Mouse (Mus musculus) thymus, postnatal 4 days (tissue): ENCODE results near the gene 1810024B03Rik.

ENCODE experiments used
- DNase-seq: peaks from one replicate; pipeline ENCODE4 v3.0.0; 2021

1810024B03Rik gene

GRCm38 (mm10) chr2:127166261-127166660, 41.8 kb downstream of the 1810024B03Rik start:
- peak; percentile 10 for DNase-seq

DNA sequence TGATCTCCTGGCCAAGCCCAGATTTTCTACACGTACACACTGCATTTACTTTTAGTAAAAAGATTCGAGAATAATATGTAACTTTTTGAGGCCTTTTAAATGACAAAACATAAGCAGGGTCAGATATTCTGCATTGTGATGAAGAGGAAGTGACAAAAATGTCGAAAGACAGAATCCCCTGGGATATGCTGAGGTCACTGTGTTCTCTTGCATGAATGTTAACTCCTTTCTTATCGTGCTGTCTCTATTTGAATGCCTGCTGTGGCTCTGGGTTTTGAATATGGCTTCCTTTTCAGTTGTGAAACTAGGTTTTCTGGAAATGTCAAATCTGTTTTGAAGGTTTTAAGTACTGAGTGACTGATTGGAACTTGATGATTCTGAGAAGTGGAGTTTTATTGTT, 42.4 kb downstream of the 1810024B03Rik start:
- DNase-seq: no peak

DNA sequence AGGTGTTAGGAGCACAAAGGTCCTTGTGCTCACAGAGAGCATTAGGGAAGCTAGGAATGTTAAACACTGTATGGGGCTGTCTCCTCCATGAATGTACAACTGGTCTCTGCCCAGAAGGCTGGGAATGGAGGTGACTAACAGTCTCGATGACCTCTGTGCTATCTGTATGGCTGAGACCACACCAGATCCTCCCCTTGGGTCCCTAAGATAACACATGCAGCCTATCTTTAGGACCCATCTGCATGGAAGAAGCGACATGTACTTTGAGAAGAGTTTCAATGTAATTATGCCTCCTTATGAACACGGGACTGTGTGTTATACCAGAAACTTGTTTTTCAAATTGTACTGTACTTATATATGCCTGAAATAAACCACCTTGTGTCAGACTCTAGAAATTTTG, 62.4 kb downstream of the 1810024B03Rik start:
- DNase-seq: no peak

DNA sequence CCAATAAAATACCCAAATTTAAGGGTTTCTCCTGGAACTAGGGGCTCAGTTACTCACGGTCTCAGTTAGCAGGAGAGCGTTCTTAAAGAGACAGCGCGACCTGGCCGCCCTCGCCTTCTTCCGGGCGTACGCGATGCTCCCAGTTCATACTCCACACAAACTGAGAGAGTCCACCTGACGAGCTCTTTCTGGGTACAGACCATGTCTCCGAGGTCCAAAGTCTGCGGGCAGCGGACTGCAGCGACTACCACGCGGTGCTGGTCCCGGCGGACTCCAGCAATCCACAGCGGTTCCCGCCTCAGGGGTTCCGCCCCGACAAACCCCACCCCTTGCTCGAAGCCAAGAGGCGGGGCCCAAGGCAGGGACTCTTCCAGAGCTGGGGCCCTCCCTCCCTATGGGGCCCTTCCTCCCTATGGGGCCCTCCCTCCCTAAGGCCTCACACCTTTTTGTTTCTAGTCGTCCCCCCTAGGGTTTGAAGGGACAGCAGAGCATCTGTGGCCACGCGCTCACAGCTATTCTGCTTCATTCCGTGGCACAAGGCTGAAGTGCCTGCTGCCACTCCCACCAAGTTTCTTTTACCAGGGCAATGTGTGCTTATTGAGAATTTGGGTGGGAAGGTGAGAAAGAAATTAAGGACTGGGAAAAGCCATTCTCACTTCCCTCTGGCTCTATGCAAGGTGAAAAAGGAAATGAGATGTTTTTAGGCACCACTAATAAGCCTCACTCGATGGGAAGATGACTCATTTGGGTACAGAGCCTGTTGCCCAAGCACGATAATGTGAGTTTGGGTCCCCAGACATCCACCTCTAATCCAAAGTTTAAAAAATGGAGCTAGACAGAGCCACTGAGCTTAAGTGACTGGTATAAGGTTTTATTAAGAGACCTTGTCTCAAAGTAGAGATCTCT, 64.7 kb downstream of the 1810024B03Rik start, which contains the start of gene Itpripl1:
Gene Itpripl1, minus strand, starts transcription at position 285 of the 906 bp plus-strand sequence.
- peak; percentile 79 for DNase-seq

GRCm38 (mm10) chr2:127142577-127143157, 65.4 kb downstream of the 1810024B03Rik start:
- peak; percentile 21 for DNase-seq

- DNase-seq: no peak
These were observed 66.0 kb downstream of the 1810024B03Rik start for GRCm38 (mm10) chr2:127142031-127142430.

DNA sequence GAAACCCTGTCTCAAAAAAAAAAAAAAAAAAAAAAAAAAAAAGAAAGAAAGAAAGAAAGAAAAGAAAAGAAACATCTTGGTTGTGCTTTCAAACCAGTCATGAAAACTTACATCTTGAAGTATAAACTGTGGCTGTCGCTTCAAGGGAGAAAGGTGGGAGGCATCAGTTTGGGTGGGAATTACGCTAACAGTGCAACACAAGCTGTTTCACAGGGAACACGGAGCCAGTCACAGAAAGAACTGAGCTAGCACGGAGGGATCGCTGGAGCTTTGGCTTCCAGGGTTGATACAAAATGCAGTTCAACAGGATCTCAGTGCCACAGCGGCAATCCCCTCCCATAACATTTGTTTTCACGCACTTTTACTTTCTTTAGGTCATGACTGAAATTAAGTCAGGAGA, 68.1 kb downstream of the 1810024B03Rik start:
- DNase-seq: no peak

DNA sequence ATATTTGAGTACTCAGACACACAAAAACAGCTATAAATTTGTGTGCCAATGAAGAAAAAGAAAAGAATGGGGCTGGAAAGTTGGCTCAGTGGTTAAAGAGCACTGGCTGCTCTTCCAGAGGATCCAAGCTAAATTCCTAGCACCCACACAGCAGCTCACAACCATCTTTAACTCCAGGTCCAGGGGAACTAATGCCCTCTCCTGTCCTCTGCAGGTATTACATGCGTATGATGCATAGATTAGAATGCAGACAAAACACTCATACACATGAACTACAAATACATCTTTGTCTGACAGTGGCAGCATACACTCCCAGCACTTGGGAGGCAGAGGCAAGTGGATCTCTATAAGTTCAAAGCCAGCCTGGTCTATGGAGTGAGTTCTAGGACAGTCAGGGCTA, 68.5 kb downstream of the 1810024B03Rik start:
- DNase-seq: no peak

DNA sequence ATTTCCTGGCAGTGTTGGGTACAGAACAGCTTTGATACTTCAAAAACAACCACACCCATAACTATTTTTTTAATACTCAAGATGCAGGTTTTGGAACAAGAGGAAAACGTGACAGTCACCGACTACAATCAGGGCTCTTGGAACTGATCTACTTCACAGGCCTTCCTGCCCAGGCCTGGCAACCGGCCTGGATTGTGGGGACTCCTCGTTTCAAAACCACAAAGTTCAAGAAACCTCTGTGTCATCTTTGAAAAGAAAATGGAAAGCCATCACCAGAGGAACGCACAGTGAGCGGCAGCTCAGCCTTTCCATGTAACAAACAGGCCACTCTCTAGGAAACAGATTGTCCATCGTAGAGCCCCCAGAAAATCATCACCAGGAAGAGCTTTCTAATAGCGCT, 69.0 kb downstream of the 1810024B03Rik start:
- no peak for DNase-seq

GRCm38 (mm10) chr2:127138449-127138848, 69.6 kb downstream of the 1810024B03Rik start:
- no peak for DNase-seq

DNA sequence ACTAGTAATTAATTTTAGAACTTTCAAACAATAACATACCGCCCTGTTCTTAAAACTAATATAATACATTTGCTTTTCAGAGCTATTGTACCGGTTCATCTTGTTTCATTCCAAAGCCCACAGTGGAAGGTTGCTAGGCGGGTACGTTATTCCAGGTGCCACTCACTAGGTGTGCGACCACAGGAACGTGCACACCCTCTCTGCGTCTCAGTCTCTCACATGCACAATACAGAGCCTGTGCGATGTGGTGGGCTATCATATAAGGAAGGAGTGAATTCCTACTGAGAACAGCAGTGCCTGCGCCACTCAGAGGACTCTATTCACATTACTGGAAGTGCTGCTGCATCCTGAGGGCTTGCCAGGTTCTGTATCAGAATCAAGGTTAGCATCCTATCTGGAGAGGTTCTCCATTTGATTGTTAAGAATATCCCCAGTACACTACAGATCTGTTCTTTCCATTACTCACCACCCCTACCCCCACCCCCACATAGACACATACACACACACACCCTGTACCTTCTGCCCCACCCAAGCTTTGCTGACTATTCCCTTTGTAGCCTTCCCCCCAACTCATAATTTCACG, 70.2 kb downstream of the 1810024B03Rik start:
- no peak for DNase-seq

DNA sequence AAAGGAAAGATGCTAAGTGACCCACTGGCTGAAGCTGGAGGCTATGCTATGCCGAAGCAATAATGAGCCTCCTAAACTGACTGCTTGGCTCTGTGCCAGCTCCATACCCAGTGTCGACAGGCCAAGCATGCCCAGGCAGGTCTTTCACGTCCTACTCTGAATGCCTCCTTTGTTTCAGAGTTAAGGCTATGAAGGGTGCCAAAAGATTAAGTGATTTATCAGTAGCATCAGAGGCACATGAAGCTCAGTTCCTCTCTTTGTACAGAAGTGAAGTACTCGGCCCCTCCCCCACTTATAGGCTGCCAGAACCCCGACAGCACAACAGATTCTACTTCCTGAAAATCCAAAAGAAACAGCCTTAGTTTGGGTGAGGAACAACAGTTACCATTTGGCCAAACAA, 71.1 kb downstream of the 1810024B03Rik start:
- DNase-seq: peak; percentile 30
